Mouse (Mus musculus) embryonic facial prominence, embryonic 12.5 days (tissue): Measurements from ENCODE around the gene Ints13. TPM values are rescaled to one million over a fixed set of nuclear protein-coding genes. Genes with fewer than 3 reads are reported as not detected.
"Not testable (repeated sequence)": the region's sequence is repeated elsewhere in the genome, so short reads cannot be mapped to it uniquely, and the experiment has no call there.

Experiments used
- ATAC-seq: fragments of 200-750 bp; cut with Nextera tagmentation; 2 replicates; pipeline ENCODE4 v1.8.0; 2017; ENCODE audit not compliant: insufficient number of reproducible peaks, insufficient read depth, low FRiP score, low TSS enrichment
- H3K27ac ChIP-seq: fragments of 300-500 bp; sonication (generic); 2 replicates; pipeline ENCODE4 v1.5.1; 2016; ENCODE audit warnings: mild to moderate bottlenecking
- H3K27me3 ChIP-seq: fragments of 300-500 bp; sonication (generic); 2 replicates; pipeline ENCODE4 v1.6.1; 2016; ENCODE audit warnings: mild to moderate bottlenecking, moderate library complexity
- H3K36me3 ChIP-seq: fragments of 300-500 bp; sonication (generic); 2 replicates; pipeline ENCODE4 v1.6.1; 2016; ENCODE audit warnings: mild to moderate bottlenecking
- H3K4me1 ChIP-seq: fragments of 300-500 bp; sonication (generic); 2 replicates; pipeline ENCODE4 v1.6.1; 2016
- H3K4me2 ChIP-seq: fragments of 300-500 bp; sonication (generic); replicated peaks from 2 replicates; pipeline ENCODE4 v1.6.1; 2016; ENCODE audit warnings: mild to moderate bottlenecking, moderate library complexity
- H3K4me3 ChIP-seq: fragments of 300-500 bp; sonication (generic); 2 replicates; pipeline ENCODE4 v1.5.1; 2016; ENCODE audit warnings: mild to moderate bottlenecking
- H3K9ac ChIP-seq: fragments of 300-500 bp; sonication (generic); 2 replicates; pipeline ENCODE4 v1.6.1; 2016; ENCODE audit warnings: mild to moderate bottlenecking, moderate library complexity
- H3K9me3 ChIP-seq: fragments of 300-500 bp; sonication (generic); 2 replicates; pipeline ENCODE4 v1.6.1; 2016; ENCODE audit warnings: mild to moderate bottlenecking, moderate library complexity
- WGBS: fragments of 180-500 bp; shearing (Covaris S2); methylation state at CpG from one replicate; pipeline ENCODE4 v1.1.7; 2016; 5-methylcytosine and 5-hydroxymethylcytosine counted together
- polyA plus RNA-seq: library from polyadenylated mRNA; unstranded; fragments of >200 nt; fragmentation: Nextera tagmentation; extraction: Ambion mirVana; gene quantifications from 2 replicates; pipeline ENCODE4 v1.2.1, GENCODE M21; 2016

Ints13 gene
- polyA plus RNA-seq, 1 experiment from 2014 or later, result 80.9 TPM

- WGBS, result 34% methylated on average over 2 of the region's 2 CpGs
- Histone ChIP-seq H3K4me1 (peaks cover 18% of the 10 kb centered on the region), H3K4me3 (no peak overlapping the region), H3K36me3 (no peaks in the 10 kb centered on the region; the same call in 1 of the 2 replicates), H3K27me3 (no peaks in the 10 kb centered on the region), H3K9ac (no peak overlapping the region), H3K4me2 (no peak overlapping the region), H3K9me3 (no peaks in the 10 kb centered on the region), H3K27ac (no peak overlapping the region)
- no peak for ATAC-seq
These were observed 2.8 kb upstream of the Ints13 start for GRCm38 (mm10) chr6:146580381-146580926.

GRCm38 (mm10) chr6:146578586-146578985, 951 bp upstream of the Ints13 start:
- 10% methylated on average over 7 of the region's 7 CpGs for WGBS

GRCm38 (mm10) chr6:146578111-146578531, 486 bp upstream of the Ints13 start:
- Histone ChIP-seq H3K36me3 (no peaks in the 10 kb centered on the region; the same call in 1 of the 2 replicates), H3K27me3 (no peaks in the 10 kb centered on the region), H3K4me3 (peak overlapping the region; percentile 78), H3K4me2 (peak overlapping the region; percentile 78), H3K9ac (peak overlapping the region; percentile 92), H3K4me1 (peaks cover 18% of the 10 kb centered on the region), H3K27ac (peak overlapping the region; percentile 95), H3K9me3 (no peaks in the 10 kb centered on the region)
- under 1% methylated on average over 16 of the region's 22 CpGs for WGBS
- peak; percentile 32; the same call in 1 of the 2 replicates for ATAC-seq

More at GRCm38 (mm10) chr6:146578586-146578985, 951 bp upstream of the Ints13 start:
- Histone ChIP-seq H3K9ac (peak overlapping the region; percentile 92), H3K4me3 (peak overlapping the region; percentile 78), H3K4me1 (peaks cover 18% of the 10 kb centered on the region), H3K4me2 (peak overlapping the region; percentile 78), H3K9me3 (no peaks in the 10 kb centered on the region), H3K27me3 (no peaks in the 10 kb centered on the region), H3K36me3 (no peaks in the 10 kb centered on the region; the same call in 1 of the 2 replicates), H3K27ac (peak overlapping the region; percentile 95)
- ATAC-seq, result no peak

- no peaks in the 10 kb centered on the region for H3K27me3 ChIP-seq
- ATAC-seq, result peak; percentile 20; the same call in 1 of the 2 replicates
- peaks cover 18% of the 10 kb centered on the region for H3K4me1 ChIP-seq
- 1% methylated on average over 13 of the region's 13 CpGs for WGBS
- peak within 1 kb of the TSS; percentile 92 for H3K9ac ChIP-seq
- no peaks in the 10 kb centered on the region for H3K9me3 ChIP-seq
- peak within 1 kb of the TSS; percentile 78 for H3K4me2 ChIP-seq
- peak within 1 kb of the TSS; percentile 78 for H3K4me3 ChIP-seq
- H3K27ac ChIP-seq, result peak within 1 kb of the TSS; percentile 95
- H3K36me3 ChIP-seq, result no peaks in the 10 kb centered on the region
These were observed 732 bp downstream of the Ints13 start, which contains the start of gene Fgfr1op2 for GRCm38 (mm10) chr6:146576903-146577302. TSS of gene Fgfr1op2 (plus strand) at chr6:146577203.

DNA sequence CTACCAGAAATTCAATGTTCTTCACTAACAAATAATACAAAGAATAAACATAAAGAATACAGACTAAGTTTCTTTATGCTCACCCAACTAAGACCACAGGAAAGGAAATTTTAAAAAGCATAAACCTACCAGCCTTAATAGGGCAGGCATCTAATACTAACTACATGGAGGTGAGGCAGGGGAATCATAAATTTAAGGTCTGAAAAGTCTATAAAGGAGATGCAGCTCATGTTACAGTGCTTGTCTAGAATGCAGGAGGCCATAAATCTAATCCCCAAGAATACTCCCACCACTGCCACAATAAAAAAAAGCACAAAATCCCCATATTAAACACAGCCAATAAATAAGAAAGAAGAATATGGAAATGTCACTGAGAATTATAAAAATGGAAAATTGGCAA, 5.6 kb downstream of the Ints13 start:
- Histone ChIP-seq H3K4me2 (no peak overlapping the region), H3K9ac (no peak overlapping the region), H3K36me3 (peaks cover 11% of the 10 kb centered on the region), H3K27ac (no peak overlapping the region), H3K4me1 (peaks cover 10% of the 10 kb centered on the region), H3K4me3 (no peak overlapping the region), H3K27me3 (no peaks in the 10 kb centered on the region), H3K9me3 (no peaks in the 10 kb centered on the region)
- ATAC-seq, result no peak

GRCm38 (mm10) chr6:146562461-146562860, 15.2 kb downstream of the Ints13 start:
- not testable (repeated sequence) for H3K9ac ChIP-seq, ATAC-seq, H3K27me3 ChIP-seq, H3K4me1 ChIP-seq, H3K9me3 ChIP-seq, H3K4me3 ChIP-seq, H3K4me2 ChIP-seq, H3K27ac ChIP-seq
- WGBS, result 77% methylated on average over 1 of the region's 1 CpGs
- peaks cover 46% of the 10 kb centered on the region for H3K36me3 ChIP-seq

- no peaks in the 10 kb centered on the region for H3K4me1 ChIP-seq
- H3K9me3 ChIP-seq, result no peaks in the 10 kb centered on the region
- no peak for ATAC-seq
- no peak overlapping the region for H3K9ac ChIP-seq
- H3K27ac ChIP-seq, result no peak overlapping the region
- H3K27me3 ChIP-seq, result no peaks in the 10 kb centered on the region
- H3K36me3 ChIP-seq, result peaks cover 81% of the 10 kb centered on the region
- H3K4me2 ChIP-seq, result no peak overlapping the region
- no peak overlapping the region for H3K4me3 ChIP-seq
These were observed 26.3 kb downstream of the Ints13 start for GRCm38 (mm10) chr6:146551326-146551725.

- no peak for ATAC-seq
- Histone ChIP-seq H3K27ac (no peak overlapping the region), H3K4me2 (no peak overlapping the region), H3K4me3 (no peak overlapping the region), H3K4me1 (no peaks in the 10 kb centered on the region), H3K9ac (no peak overlapping the region), H3K36me3 (peaks cover 73% of the 10 kb centered on the region), H3K9me3 (no peaks in the 10 kb centered on the region), H3K27me3 (no peaks in the 10 kb centered on the region)
- WGBS, result 85% methylated on average over 2 of the region's 2 CpGs
These were observed 27.2 kb downstream of the Ints13 start for GRCm38 (mm10) chr6:146550421-146550820.

DNA sequence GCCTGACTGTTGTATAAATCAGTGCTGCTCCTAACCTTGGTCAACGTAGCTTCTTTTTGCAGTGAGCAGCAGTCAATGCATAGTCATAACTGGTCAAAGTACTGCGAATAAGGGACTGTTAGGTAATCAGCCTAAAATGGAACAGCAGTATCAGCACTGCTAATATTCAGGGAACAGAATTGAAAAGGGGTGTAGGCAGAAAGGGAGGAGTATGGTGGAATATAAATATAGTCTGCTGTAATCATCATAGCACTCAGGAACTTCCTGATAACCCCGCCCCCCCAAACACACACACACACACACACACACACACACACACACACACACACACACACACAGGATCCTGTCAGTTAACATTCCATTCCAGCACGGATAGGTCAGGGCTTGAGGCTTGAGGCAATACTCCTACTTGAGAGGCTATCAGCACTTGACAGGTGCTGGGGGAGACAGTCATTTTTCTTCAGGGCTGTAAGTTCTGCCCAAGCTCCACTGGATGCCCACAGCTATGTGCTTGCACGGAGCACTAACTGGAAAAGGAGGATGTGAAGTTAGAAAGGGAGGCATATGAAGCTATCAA, 32.3 kb downstream of the Ints13 start:
- H3K9me3 ChIP-seq, result no peaks in the 10 kb centered on the region
- H3K4me1 ChIP-seq, result no peaks in the 10 kb centered on the region
- H3K4me2 ChIP-seq, result no peak overlapping the region
- no peak for ATAC-seq
- WGBS, result 78% methylated on average over 4 of the region's 5 CpGs
- H3K4me3 ChIP-seq, result no peak overlapping the region
- H3K9ac ChIP-seq, result no peak overlapping the region
- H3K27ac ChIP-seq, result no peak overlapping the region
- peaks cover 29% of the 10 kb centered on the region for H3K36me3 ChIP-seq
- no peaks in the 10 kb centered on the region for H3K27me3 ChIP-seq

- H3K4me2 ChIP-seq, result no peak overlapping the region
- no peak for ATAC-seq
- no peaks in the 10 kb centered on the region for H3K27me3 ChIP-seq
- H3K36me3 ChIP-seq, result peaks cover 22% of the 10 kb centered on the region
- no peaks in the 10 kb centered on the region for H3K4me1 ChIP-seq
- no peaks in the 10 kb centered on the region for H3K9me3 ChIP-seq
- WGBS, result 97% methylated on average over 1 of the region's 1 CpGs
- no peak overlapping the region for H3K9ac ChIP-seq
- H3K4me3 ChIP-seq, result no peak overlapping the region
- H3K27ac ChIP-seq, result no peak overlapping the region
These were observed 33.0 kb downstream of the Ints13 start for GRCm38 (mm10) chr6:146544622-146545021.

DNA sequence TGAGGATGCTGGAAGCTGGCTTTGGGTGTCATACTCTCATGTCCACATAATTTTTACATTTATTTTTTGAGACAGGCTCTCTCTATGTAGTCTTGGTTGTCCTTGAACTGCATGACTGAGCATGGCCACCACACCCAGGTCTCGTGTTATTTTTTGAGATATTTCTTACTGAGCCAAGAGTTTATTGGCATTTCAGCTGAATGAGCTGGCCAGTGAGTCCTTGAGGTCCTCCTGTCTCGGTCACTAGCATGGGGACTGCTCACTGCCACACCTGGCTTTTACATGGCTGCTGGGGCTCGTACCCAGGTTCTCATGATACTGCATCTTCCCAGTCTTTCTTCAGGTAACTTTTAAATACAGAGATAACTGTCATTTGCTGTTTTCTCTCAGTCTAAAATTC, 37.2 kb downstream of the Ints13 start:
- no peaks in the 10 kb centered on the region for H3K9me3 ChIP-seq
- no peaks in the 10 kb centered on the region for H3K27me3 ChIP-seq
- no peaks in the 10 kb centered on the region for H3K36me3 ChIP-seq
- no peaks in the 10 kb centered on the region for H3K4me1 ChIP-seq
- WGBS, result 83% methylated on average over 3 of the region's 3 CpGs
- H3K9ac ChIP-seq, result no peak overlapping the region
- no peak overlapping the region for H3K4me3 ChIP-seq
- ATAC-seq, result no peak
- no peak overlapping the region for H3K27ac ChIP-seq
- H3K4me2 ChIP-seq, result no peak overlapping the region

- 63% methylated on average over 4 of the region's 4 CpGs for WGBS
- H3K36me3 ChIP-seq, result no peaks in the 10 kb centered on the region
- H3K4me1 ChIP-seq, result no peaks in the 10 kb centered on the region
- H3K9ac ChIP-seq, result no peak overlapping the region
- H3K4me3 ChIP-seq, result no peak overlapping the region
- no peaks in the 10 kb centered on the region for H3K9me3 ChIP-seq
- no peak overlapping the region for H3K27ac ChIP-seq
- no peaks in the 10 kb centered on the region for H3K27me3 ChIP-seq
- no peak for ATAC-seq
- H3K4me2 ChIP-seq, result no peak overlapping the region
These were observed 39.0 kb downstream of the Ints13 start for GRCm38 (mm10) chr6:146538661-146539060.
